Mouse (Mus musculus) liver, embryonic 11.5 days (tissue): ENCODE data around the gene Tram2. TPM values are rescaled to one million over a fixed set of nuclear protein-coding genes. Genes with fewer than 3 reads are reported as not detected.

Experiments used
- polyA plus RNA-seq: library from polyadenylated mRNA; unstranded; fragments of >200 nt; fragmentation: Nextera tagmentation; extraction: Ambion mirVana; gene quantifications from 2 replicates; pipeline ENCODE4 v1.2.1, GENCODE M21; 2014

The Tram2 gene
- polyA plus RNA-seq, 1 experiment from 2014 or later, result 3.9 TPM

Other genes starting within 250 kb of the Tram2 start
- gene Paqr8, start 188.6 kb downstream of the Tram2 start, polyA plus RNA-seq, result 1.4 and 1.9 TPM in 2 replicates
- 0.58 and 1.2 TPM in 2 replicates for gene Efhc1, start 127.6 kb downstream of the Tram2 start, polyA plus RNA-seq
- gene Tmem14a, start 139.3 kb upstream of the Tram2 start, polyA plus RNA-seq, result 6.8 and 8.0 TPM in 2 replicates
- gene Gsta3, start 161.4 kb upstream of the Tram2 start, polyA plus RNA-seq, result 0.62 and 1.5 TPM in 2 replicates